In genomic region chr2:91101124-91101740, GRCm38 (mm10) we compare ENCODE assay signal across 8 mouse cellular contexts. TPM values are rescaled to one million over a fixed set of nuclear protein-coding genes. Genes with fewer than 3 reads are reported as not detected.
DNase-seq lines count a peak whose midpoint lies in the region; ATAC-seq and TF ChIP-seq lines count a peak whose summit lies in the region.

No protein-coding gene starts in this region.

- H3K4me1 ChIP-seq in E14TG2a.4 (replicated peaks; ENCODE audit: low read depth, low read length) = peaks cover 26% of the 10 kb centered on the region
- no peaks in the 10 kb centered on the region for H3K4me1 ChIP-seq in forebrain, embryonic 13.5 days
- H3K4me1 ChIP-seq in liver, embryonic 16.5 days (ENCODE audit: control insufficient read depth, low read depth, low read length) = peaks cover 29% of the 10 kb centered on the region
- no peaks in the 10 kb centered on the region for H3K4me1 ChIP-seq in neural tube, embryonic 13.5 days (replicated peaks)

- no peaks in the 10 kb centered on the region for H3K9me3 ChIP-seq in E14TG2a.4 (ENCODE audit: low read length)
- no peaks in the 10 kb centered on the region for H3K9me3 ChIP-seq in forebrain, embryonic 13.5 days (replicated peaks)
- no peaks in the 10 kb centered on the region for H3K9me3 ChIP-seq in liver, embryonic 16.5 days (replicated peaks; ENCODE audit: control insufficient read depth, low read length)
- H3K9me3 ChIP-seq in neural tube, embryonic 13.5 days = no peaks in the 10 kb centered on the region

- no peak overlapping the region for H3K9ac ChIP-seq in forebrain, embryonic 13.5 days
- no peak overlapping the region for H3K9ac ChIP-seq in liver, embryonic 16.5 days (ENCODE audit: low read depth, low read length)
- no peak overlapping the region for H3K9ac ChIP-seq in neural tube, embryonic 13.5 days

- intact Hi-C loops in heart, postnatal 10 days (cut with DNase I) = loop anchor here (1.0 kb wide), 2 partner anchors 31 to 235 kb away; partner anchors contain the start of gene Slc39a13

- peak; percentile 87 for DNase-seq in c-Kit-positive CD71-positive TER-119-positive erythroid progenitor cells, embryonic 14.5 days (ENCODE audit: low spot score)
- DNase-seq in heart, postnatal 10 days = peak; percentile 92 to 96
- DNase-seq in kidney, postnatal 4 days = peak; percentile 97 to 98
- DNase-seq in telencephalon, adult 2 months (ENCODE audit: low read depth, low spot score) = peak; percentile 81

- WGBS in forebrain, embryonic 13.5 days = 8% methylated on average over 7 of the region's 7 CpGs
- 5% methylated on average over 7 of the region's 7 CpGs for WGBS in liver, embryonic 16.5 days (ENCODE audit: insufficient replicate concordance)
- 12% methylated on average over 7 of the region's 7 CpGs for WGBS in neural tube, embryonic 13.5 days

- no peaks in the 10 kb centered on the region for H3K36me3 ChIP-seq in E14TG2a.4 (ENCODE audit: insufficient read depth, low read length)
- no peaks in the 10 kb centered on the region for H3K36me3 ChIP-seq in forebrain, embryonic 13.5 days (ENCODE audit: poor library complexity, severe bottlenecking)
- H3K36me3 ChIP-seq in liver, embryonic 16.5 days (ENCODE audit: control insufficient read depth, insufficient read depth) = no peaks in the 10 kb centered on the region
- no peaks in the 10 kb centered on the region for H3K36me3 ChIP-seq in neural tube, embryonic 13.5 days

- TF ChIP-seq CTCF in E14TG2a.4 (conservative IDR thresholded peaks at IDR 0.05; ENCODE audit: low read length) = peak; percentile 78

- H3K4me3 ChIP-seq in E14TG2a.4 (replicated peaks; ENCODE audit: low read length) = no peak overlapping the region
- no peak overlapping the region for H3K4me3 ChIP-seq in forebrain, embryonic 13.5 days
- H3K4me3 ChIP-seq in liver, embryonic 16.5 days (ENCODE audit: low read depth, low read length) = no peak overlapping the region
- H3K4me3 ChIP-seq in neural tube, embryonic 13.5 days = no peak overlapping the region

- no peak overlapping the region for H3K27ac ChIP-seq in forebrain, embryonic 13.5 days
- no peak overlapping the region for H3K27ac ChIP-seq in liver, embryonic 16.5 days (ENCODE audit: low read length)
- no peak overlapping the region for H3K27ac ChIP-seq in neural tube, embryonic 13.5 days (replicated peaks)

- no peak overlapping the region for H3K4me2 ChIP-seq in forebrain, embryonic 13.5 days
- no peak overlapping the region for H3K4me2 ChIP-seq in liver, embryonic 16.5 days (ENCODE audit: low read depth, low read length)
- H3K4me2 ChIP-seq in neural tube, embryonic 13.5 days = no peak overlapping the region

- ATAC-seq in forebrain, embryonic 13.5 days = peak; percentile 86
- peak; percentile 53 for ATAC-seq in liver, embryonic 16.5 days (ENCODE audit: low read depth)
- peak; percentile 84 for ATAC-seq in neural tube, embryonic 13.5 days (ENCODE audit: low read depth)

- peaks cover 14% of the 10 kb centered on the region for H3K27me3 ChIP-seq in E14TG2a.4 (ENCODE audit: insufficient read depth, low read length)
- no peaks in the 10 kb centered on the region for H3K27me3 ChIP-seq in forebrain, embryonic 13.5 days
- peaks cover 2% of the 10 kb centered on the region; the same call in 1 of the 2 replicates for H3K27me3 ChIP-seq in liver, embryonic 16.5 days (ENCODE audit: control insufficient read depth, insufficient read depth, low read depth, low read length)
- H3K27me3 ChIP-seq in neural tube, embryonic 13.5 days = no peaks in the 10 kb centered on the region

RNA-seq across cellular contexts. Expression of gene Mybpc3, which starts 16.7 kb away (rescaled TPM):
- polyA plus RNA-seq in forebrain, embryonic 13.5 days (2015; fragmentation: Nextera tagmentation; extraction: Ambion mirVana) = 0.23 TPM in 1 of 2 replicates, not detected in the other
- total RNA-seq in heart, postnatal 10 days (2021) = 1,000 to 10,000 TPM; 1,924 to 2,166 TPM
- 0.07 and 0.08 TPM in 2 replicates for polyA plus RNA-seq in liver, embryonic 16.5 days (2015; fragmentation: Nextera tagmentation; extraction: Ambion mirVana)
- 0.22 and 0.56 TPM in 2 replicates for polyA plus RNA-seq in neural tube, embryonic 13.5 days (2015; fragmentation: Nextera tagmentation; extraction: Ambion mirVana)

RNA-seq across cellular contexts. Expression of gene Spi1, which starts 19.0 kb away (rescaled TPM):
- polyA plus RNA-seq in forebrain, embryonic 13.5 days (2015; fragmentation: Nextera tagmentation; extraction: Ambion mirVana) = 2.5 and 2.8 TPM in 2 replicates
- 1 to 10 TPM; 2.3 to 3.0 TPM for total RNA-seq in heart, postnatal 10 days (2021)
- 16.6 and 18.2 TPM in 2 replicates for polyA plus RNA-seq in liver, embryonic 16.5 days (2015; fragmentation: Nextera tagmentation; extraction: Ambion mirVana)
- 5.2 and 6.0 TPM in 2 replicates for polyA plus RNA-seq in neural tube, embryonic 13.5 days (2015; fragmentation: Nextera tagmentation; extraction: Ambion mirVana)

RNA-seq across cellular contexts. Expression of gene Slc39a13, which starts 31.0 kb away (rescaled TPM):
- polyA plus RNA-seq in forebrain, embryonic 13.5 days (2015; fragmentation: Nextera tagmentation; extraction: Ambion mirVana) = 19.7 and 21.0 TPM in 2 replicates
- 10 to 100 TPM; 27.7 to 31.9 TPM for total RNA-seq in heart, postnatal 10 days (2021)
- polyA plus RNA-seq in liver, embryonic 16.5 days (2015; fragmentation: Nextera tagmentation; extraction: Ambion mirVana) = 10.4 and 12.2 TPM in 2 replicates
- 31.1 and 31.5 TPM in 2 replicates for polyA plus RNA-seq in neural tube, embryonic 13.5 days (2015; fragmentation: Nextera tagmentation; extraction: Ambion mirVana)

RNA-seq across cellular contexts. Expression of gene Psmc3, which starts 47.4 kb away (rescaled TPM):
- polyA plus RNA-seq in forebrain, embryonic 13.5 days (2015; fragmentation: Nextera tagmentation; extraction: Ambion mirVana) = 276 and 277 TPM in 2 replicates
- 100 to 1,000 TPM; 221 to 245 TPM for total RNA-seq in heart, postnatal 10 days (2021)
- 130 and 133 TPM in 2 replicates for polyA plus RNA-seq in liver, embryonic 16.5 days (2015; fragmentation: Nextera tagmentation; extraction: Ambion mirVana)
- 235 and 246 TPM in 2 replicates for polyA plus RNA-seq in neural tube, embryonic 13.5 days (2015; fragmentation: Nextera tagmentation; extraction: Ambion mirVana)
